Mouse (Mus musculus) cerebellum, adult 2 months (tissue): ENCODE results near the gene Arid1b. TPM values are rescaled to one million over a fixed set of nuclear protein-coding genes. Genes with fewer than 3 reads are reported as not detected.

Experiments
- DNase-seq, 2 experiments: peaks; one replicate each; pipeline ENCODE4 v3.0.0; 2021
- H3K27ac ChIP-seq: fragments of 200-500 bp; 2 replicates; pipeline ENCODE4 v1.5.1; 2012; ENCODE audit warnings: low read length, control low read depth, inconsistent platforms; ENCODE audit not compliant: insufficient read depth
- H3K27me3 ChIP-seq: fragments of 200-500 bp; 2 replicates; pipeline ENCODE4 v1.6.1; 2012; ENCODE audit warnings: inconsistent platforms, mild to moderate bottlenecking, low read length, moderate library complexity; ENCODE audit not compliant: control insufficient read depth, insufficient read depth
- H3K4me1 ChIP-seq: fragments of 200-500 bp; 2 replicates; pipeline ENCODE4 v1.6.1; 2011; ENCODE audit warnings: low read length; ENCODE audit not compliant: control insufficient read depth, insufficient read depth
- H3K4me3 ChIP-seq: fragments of 200-500 bp; replicated peaks from 2 replicates; pipeline ENCODE3; 2011; ENCODE audit warnings: mild to moderate bottlenecking, low read depth, low read length, control low read depth; ENCODE audit not compliant: insufficient read depth
- CTCF ChIP-seq: fragments of 200-500 bp; IDR thresholded peaks from 2 replicates; pipeline ENCODE4 v1.5.1; 2011; ENCODE audit warnings: low read depth, mild to moderate bottlenecking, control low read depth, low read length, moderate library complexity, borderline replicate concordance; ENCODE audit not compliant: insufficient read depth
- POLR2A ChIP-seq: fragments of 200-500 bp; IDR thresholded peaks from 2 replicates; pipeline ENCODE4 v1.6.1; 2011; ENCODE audit warnings: low read length, control low read depth, borderline replicate concordance; ENCODE audit not compliant: insufficient read depth
- WGBS: fragments of 180-500 bp; shearing (Covaris S2); methylation state at CpG from one replicate; pipeline ENCODE4 v1.1.7; 2018; 5-methylcytosine and 5-hydroxymethylcytosine counted together
- polyA plus RNA-seq: library from polyadenylated mRNA; depleted of rRNA; stranded (reverse); fragments of >200 nt; gene quantifications from 2 replicates; pipeline ENCODE4 v1.2.3, GENCODE M21; 2012

The Arid1b gene
- polyA plus RNA-seq, 1 experiment, result 25.6 TPM

GRCm38 (mm10) chr17:4964192-4964877, 29.8 kb upstream of the Arid1b start:
- TF ChIP-seq POLR2A (no peak), CTCF (no peak)
- H3K4me3 ChIP-seq, result no peak overlapping the region
- no peaks in the 10 kb centered on the region for H3K27me3 ChIP-seq
- DNase-seq, result no peak
- H3K27ac ChIP-seq, result no peak overlapping the region
- WGBS, result 85% methylated on average over 10 of the region's 10 CpGs
- H3K4me1 ChIP-seq, result no peaks in the 10 kb centered on the region

GRCm38 (mm10) chr17:4967201-4967600, 26.9 kb upstream of the Arid1b start:
- H3K4me1 ChIP-seq, result no peaks in the 10 kb centered on the region
- no peaks in the 10 kb centered on the region for H3K27me3 ChIP-seq
- no peak overlapping the region for H3K27ac ChIP-seq
- no peak for TF ChIP-seq POLR2A
- no peak for TF ChIP-seq CTCF
- no peak for DNase-seq
- WGBS, result 74% methylated on average over 4 of the region's 4 CpGs
- no peak overlapping the region for H3K4me3 ChIP-seq

GRCm38 (mm10) chr17:4968035-4968434, 26.1 kb upstream of the Arid1b start:
- no peak overlapping the region for H3K4me3 ChIP-seq
- H3K27ac ChIP-seq, result no peak overlapping the region
- no peak for DNase-seq
- no peak for TF ChIP-seq POLR2A
- TF ChIP-seq CTCF, result no peak
- H3K4me1 ChIP-seq, result no peaks in the 10 kb centered on the region
- 92% methylated on average over 3 of the region's 3 CpGs for WGBS
- no peaks in the 10 kb centered on the region for H3K27me3 ChIP-seq

- H3K4me1 ChIP-seq, result no peaks in the 10 kb centered on the region; the same call in 1 of the 2 replicates
- WGBS, result 96% methylated on average over 5 of the region's 5 CpGs
- no peak overlapping the region for H3K4me3 ChIP-seq
- no peak for DNase-seq
- H3K27me3 ChIP-seq, result no peaks in the 10 kb centered on the region
- TF ChIP-seq POLR2A (no peak), CTCF (no peak)
- H3K27ac ChIP-seq, result no peak overlapping the region
These were observed 25.3 kb upstream of the Arid1b start for GRCm38 (mm10) chr17:4968878-4969277.

GRCm38 (mm10) chr17:4972261-4972660, 21.9 kb upstream of the Arid1b start:
- 90% methylated on average over 6 of the region's 6 CpGs for WGBS
- H3K27ac ChIP-seq, result no peak overlapping the region
- H3K4me3 ChIP-seq, result no peak overlapping the region
- DNase-seq, result no peak
- no peaks in the 10 kb centered on the region for H3K27me3 ChIP-seq
- no peak for TF ChIP-seq CTCF
- TF ChIP-seq POLR2A, result no peak
- H3K4me1 ChIP-seq, result no peaks in the 10 kb centered on the region; the same call in 1 of the 2 replicates

GRCm38 (mm10) chr17:4974736-4975135, 19.4 kb upstream of the Arid1b start:
- Histone ChIP-seq H3K27ac (peak overlapping the region; percentile 17), H3K4me1 (no peaks in the 10 kb centered on the region; the same call in 1 of the 2 replicates), H3K4me3 (peak overlapping the region; percentile 76), H3K27me3 (no peaks in the 10 kb centered on the region)
- WGBS, result 7% methylated on average over 11 of the region's 11 CpGs
- peak; percentile 50; the same call in 1 of the 2 replicates for TF ChIP-seq POLR2A
- TF ChIP-seq CTCF, result no peak
- DNase-seq, result peak; percentile 95 to 97

- Histone ChIP-seq H3K4me3 (no peak overlapping the region), H3K27me3 (no peaks in the 10 kb centered on the region), H3K4me1 (no peaks in the 10 kb centered on the region), H3K27ac (no peak overlapping the region)
- no peak for DNase-seq
- WGBS, result 93% methylated on average over 7 of the region's 7 CpGs
- no peak for TF ChIP-seq POLR2A
- TF ChIP-seq CTCF, result no peak
These were observed 14.0 kb upstream of the Arid1b start for GRCm38 (mm10) chr17:4980151-4980550.

- H3K4me3 ChIP-seq, result no peak overlapping the region
- no peaks in the 10 kb centered on the region for H3K27me3 ChIP-seq
- no peak for DNase-seq
- peaks cover 4% of the 10 kb centered on the region; the same call in 1 of the 2 replicates for H3K4me1 ChIP-seq
- TF ChIP-seq POLR2A (no peak), CTCF (no peak)
- no peak overlapping the region for H3K27ac ChIP-seq
- 95% methylated on average over 5 of the region's 5 CpGs for WGBS
These were observed 11.3 kb upstream of the Arid1b start for GRCm38 (mm10) chr17:4982819-4983218.
